Mouse (Mus musculus): ENCODE measurements at regions not wholly inside any gene's neighbourhood (a gene's known extent, or its start where the extent isn't known, plus 50 kb on each side); places are given as distances from the start of the nearest gene placed in this dataset.

DNA sequence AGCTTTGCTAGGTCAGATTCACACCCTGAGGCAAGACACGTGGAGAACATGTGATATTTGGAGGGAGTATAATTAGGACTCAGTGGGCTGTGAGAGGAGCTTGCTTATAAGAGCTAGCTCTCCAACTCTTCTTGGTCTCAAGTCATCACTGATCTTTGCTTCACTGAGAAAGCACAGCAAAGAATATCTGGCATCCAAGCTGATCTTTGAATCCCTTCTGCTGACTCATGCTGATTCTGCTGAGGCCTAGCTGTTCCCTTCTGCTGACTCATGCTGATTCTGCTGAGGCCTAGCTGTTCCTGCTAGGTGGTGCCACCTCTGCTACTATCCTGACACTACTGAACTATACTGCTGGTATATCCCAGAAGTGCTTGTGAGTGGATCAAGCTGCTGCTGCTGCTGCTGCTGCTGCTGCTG lies 639.0 kb upstream of the Slc8a1 start:
- peak; percentile 81 for DNase-seq (ENCODE audit: low read depth, low spot score)

DNA sequence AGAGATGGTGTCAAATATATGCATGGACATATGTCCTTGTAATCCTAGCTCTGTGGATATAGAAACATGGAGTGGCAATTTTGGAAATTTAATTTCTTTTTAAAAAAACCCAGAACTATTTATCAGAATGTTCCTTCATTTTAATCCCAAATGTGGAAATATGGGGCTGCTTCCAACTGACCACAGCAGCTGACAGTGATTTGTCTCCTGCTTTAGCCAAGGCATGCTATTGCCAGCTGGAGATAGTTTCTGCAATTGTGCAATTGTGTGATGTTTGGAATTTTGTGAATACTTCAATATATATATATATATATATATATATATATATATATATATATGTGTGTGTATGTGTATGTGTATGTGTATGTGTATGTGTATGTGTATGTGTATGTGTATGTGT lies 629.7 kb upstream of the Slc8a1 start:
- DNase-seq (ENCODE audit: low read depth, low spot score): no peak

DNA sequence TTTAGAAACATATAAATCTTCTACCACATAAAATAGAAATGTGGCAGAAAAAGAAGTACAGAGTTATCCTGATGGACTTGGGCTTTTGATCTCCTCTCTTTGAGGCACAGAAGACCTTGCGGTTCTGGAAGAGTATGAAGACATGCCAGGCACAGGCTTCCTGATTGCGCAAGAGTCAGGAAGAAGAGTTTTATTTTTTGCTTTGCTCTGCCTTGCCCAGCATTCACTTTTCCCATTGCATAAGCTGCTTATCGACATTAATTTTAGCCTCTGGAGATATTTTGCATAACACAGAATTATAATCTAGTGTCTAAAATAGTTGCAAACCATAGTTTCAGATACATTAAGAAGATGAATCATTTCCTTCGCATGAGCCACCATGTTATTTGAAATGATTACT lies 627.8 kb upstream of the Slc8a1 start:
- no peak for DNase-seq (ENCODE audit: low read depth, low spot score)

DNA sequence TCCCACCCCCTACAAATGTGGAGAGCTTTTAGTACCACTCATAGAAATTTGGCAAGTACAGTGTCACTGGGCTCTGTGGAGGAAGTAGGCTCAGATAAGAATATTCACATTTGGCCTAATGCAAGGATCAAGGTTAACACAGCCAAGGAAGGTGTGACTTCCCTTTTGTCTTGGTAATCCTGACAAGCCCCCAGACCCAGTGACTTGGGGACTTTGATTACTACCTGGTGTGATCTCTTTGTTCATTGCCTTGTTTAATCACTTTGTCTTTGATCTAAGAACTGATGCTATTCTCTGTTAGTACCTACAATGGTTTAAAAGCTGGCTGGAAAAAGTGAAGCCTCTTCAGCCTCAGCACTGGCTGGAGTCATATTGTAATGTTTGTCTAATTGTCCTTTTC lies 610.5 kb upstream of the Slc8a1 start:
- DNase-seq (ENCODE audit: low read depth, low spot score): peak; percentile 57

DNA sequence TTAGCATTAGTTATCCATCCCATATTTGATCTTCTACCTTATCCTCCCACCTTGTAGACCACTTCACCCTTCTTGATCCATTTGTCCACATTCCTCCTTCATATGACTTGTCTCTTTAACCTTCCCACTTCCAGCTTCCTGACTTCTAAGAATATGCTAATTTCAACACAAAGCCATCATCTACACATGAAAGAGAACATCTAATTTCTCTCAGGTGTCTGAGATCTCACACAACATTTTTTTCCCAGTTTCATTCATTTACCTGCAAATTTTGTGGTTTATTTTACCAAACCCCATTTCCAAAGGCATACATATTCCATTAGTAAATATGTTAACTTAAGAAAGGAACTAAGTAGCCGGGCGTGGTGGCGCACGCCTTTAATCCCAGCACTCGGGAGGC lies 593.3 kb upstream of the Slc8a1 start:
- peak; percentile 70 for DNase-seq (ENCODE audit: low read depth, low spot score)

DNA sequence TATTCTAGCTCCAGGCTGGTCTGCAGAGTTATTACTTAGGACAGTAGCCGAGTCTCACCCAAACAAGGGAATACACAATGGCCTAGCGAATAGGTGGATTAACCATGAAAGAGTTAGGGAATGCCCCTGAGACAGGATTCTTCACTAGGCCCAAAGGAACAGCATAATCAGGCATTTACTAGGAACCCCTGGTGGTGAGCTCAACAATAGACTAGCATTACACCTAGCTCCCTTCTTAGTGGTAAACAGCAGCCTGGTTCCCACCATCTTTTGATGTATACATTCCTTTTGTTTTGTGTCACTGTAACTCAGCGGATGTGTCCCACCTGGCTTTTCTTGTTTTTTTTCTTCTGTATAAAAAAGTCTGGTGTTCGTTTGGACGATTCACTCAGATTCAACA lies 574.0 kb upstream of the Slc8a1 start:
- DNase-seq (ENCODE audit: low read depth, low spot score): peak; percentile 95

DNA sequence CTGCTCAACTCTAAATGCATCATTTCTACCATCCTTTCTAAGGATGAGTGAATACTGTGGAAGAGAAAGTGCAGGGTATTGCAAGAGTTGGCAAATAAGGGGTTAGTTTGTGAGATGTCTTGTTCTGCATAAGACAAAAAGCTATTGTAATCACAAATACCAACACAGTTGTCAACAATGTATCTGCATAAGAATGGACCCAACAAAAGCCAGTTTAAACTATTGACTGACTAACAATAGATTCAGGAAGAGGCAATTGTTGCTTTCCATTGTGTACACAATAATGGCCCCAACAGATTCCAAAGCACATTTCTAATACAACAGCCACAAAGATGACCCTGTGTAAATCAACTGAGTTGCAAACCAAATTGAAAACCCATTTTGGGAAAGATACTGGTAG lies 568.2 kb upstream of the Slc8a1 start:
- DNase-seq (ENCODE audit: low read depth, low spot score): peak; percentile 98

DNA sequence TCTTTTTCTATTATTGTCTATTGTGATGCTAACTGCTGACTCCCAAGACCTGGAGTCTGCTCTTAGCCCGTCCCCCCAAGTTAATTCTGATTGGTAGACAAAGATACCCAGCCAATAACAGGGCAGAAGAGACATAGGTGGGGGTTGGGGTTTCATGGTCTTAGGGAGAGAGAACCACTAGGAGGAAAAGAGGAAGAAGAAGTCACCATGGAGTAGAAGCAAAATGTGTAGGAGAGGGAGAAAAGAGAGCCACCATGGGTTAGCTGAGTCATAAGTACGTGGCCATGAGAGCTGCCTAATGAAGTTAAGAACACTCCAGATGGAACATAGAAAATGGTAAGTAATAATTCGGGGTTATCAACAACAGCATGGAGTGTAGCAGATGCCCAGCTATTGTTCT lies 539.6 kb upstream of the Slc8a1 start:
- peak; percentile 22 for DNase-seq (ENCODE audit: low read depth, low spot score)

DNA sequence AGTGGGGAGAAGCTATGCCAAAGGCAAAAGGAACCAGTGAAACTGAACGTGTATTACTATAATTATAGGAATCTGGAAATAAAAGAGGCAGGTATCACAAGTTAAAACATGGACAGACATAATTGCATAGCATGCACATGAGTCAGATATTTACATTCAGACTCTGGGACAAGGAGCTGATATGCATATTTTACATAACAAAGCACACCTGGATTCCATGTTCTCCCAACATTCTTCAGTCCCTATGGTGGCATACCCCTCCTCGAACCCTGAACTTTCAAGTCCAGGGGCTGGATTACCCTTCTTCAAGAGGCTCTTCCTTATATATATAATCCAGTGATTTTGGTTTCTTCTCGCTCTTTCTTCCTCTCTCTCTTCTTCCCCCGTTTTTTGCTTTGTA lies 535.8 kb upstream of the Slc8a1 start:
- peak; percentile 86 for DNase-seq (ENCODE audit: low read depth, low spot score)

DNA sequence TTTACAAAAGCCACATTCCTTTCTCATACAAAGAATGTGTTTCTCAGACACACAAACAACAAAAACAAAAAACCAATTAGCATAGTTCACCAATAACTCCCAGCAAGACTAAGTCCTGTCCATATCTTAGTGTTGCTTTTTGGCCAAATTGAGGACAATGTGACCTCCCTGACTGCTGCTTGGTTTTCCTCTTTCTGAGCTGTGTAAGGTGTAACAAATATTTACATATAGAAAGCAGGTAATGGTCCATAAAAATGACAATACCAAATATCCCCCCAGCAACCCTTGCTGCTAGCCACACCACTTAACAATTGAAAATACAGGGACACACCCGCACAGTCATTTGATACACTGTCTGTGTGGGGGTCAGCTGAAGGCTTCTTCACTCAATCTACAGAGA lies 534.7 kb upstream of the Slc8a1 start:
- peak; percentile 89 for DNase-seq (ENCODE audit: low read depth, low spot score)

DNA sequence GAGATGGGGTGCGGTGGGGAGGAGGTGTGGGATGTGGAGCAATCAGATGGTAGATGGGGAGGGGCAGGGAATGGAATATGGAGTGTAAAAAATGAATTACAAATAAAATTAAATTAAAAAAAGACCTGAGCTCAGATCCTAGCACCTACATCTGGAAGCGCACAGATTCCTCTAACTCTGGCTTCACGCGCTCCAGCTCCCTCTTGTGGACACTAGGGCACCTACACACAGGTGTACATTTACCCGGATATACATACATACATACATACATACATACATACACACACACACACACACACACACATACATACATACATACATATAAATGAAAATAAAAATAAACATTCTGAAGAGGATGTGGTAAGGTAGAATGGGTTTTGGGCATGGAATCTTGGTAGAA lies 528.7 kb upstream of the Slc8a1 start:
- DNase-seq (ENCODE audit: low read depth, low spot score): peak; percentile 65

DNA sequence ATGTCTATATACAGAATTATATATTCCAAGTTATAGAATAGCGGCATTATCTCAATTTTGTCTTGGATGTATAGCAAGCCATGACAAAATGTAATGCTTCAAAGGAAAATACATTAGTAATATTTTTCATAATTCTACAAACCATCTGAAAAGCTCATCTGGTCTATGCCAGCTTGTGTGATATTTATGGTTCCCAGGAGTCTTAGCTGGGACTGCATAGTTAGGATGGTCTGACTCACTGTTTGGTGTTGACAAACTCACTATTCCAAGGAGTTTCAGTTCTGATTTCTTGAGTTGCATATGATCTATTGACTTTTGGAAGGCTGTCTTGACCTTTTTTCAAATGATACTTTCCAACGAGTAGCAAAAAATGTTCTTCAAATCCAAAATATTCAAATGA lies 514.2 kb upstream of the Slc8a1 start:
- DNase-seq (ENCODE audit: low read depth, low spot score): no peak

DNA sequence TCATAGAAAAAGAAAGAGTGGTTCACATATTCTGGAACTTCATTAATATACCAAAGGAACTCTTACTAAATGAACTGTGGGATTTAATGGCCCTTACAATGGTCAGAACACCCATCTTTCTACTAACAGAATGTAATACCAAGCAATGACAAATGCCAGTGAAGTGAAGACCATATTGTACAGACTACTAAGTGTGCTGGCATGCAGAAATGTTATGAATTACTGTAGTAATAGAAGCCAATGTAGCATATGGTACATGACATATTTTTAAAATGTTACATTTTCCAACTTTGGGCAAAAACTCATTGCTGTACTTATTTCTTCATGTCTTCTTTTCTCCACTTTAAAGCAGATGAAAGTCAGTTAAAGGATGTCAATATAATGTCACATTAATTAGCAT lies 513.7 kb upstream of the Slc8a1 start:
- DNase-seq (ENCODE audit: low read depth, low spot score): no peak

DNA sequence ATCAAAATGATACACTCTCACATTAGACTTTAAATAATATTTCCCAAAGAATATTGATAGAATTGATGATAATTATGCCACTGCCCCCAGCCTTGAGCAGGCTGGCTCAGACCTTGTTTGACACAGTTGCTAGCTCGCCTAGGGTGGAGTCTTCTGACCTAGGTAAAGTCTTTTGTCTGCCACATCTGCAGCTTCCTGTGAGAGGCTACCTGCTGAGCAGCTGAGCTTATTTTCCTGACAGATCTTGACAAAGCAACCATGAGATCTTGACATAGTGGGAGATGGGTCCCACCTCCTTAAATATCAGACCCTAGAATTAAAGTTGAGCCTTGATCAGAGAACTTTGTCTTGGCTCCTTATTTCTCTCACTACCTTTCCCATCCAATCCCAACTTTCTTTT lies 500.2 kb upstream of the Slc8a1 start:
- peak; percentile 74 for DNase-seq (ENCODE audit: low read depth, low spot score)

DNA sequence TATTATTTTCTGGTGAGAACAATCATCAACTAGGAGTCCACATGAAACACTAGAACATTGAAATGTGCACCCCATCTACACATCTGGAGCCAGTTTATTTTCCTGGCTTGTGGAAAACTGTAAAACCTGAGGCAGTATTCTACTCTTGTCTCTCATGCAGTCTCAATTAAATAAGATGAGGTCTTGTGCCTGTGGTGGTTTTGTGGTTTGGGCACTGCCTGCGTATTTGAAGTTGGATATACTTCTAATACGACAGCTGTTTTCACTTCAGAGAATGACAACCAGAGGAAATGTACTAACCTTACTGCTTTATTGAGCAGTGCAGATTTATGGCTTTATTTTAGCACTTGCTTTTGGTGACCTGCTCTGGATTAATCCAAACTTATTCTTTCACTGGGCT lies 499.3 kb upstream of the Slc8a1 start:
- no peak for DNase-seq (ENCODE audit: low read depth, low spot score)

DNA sequence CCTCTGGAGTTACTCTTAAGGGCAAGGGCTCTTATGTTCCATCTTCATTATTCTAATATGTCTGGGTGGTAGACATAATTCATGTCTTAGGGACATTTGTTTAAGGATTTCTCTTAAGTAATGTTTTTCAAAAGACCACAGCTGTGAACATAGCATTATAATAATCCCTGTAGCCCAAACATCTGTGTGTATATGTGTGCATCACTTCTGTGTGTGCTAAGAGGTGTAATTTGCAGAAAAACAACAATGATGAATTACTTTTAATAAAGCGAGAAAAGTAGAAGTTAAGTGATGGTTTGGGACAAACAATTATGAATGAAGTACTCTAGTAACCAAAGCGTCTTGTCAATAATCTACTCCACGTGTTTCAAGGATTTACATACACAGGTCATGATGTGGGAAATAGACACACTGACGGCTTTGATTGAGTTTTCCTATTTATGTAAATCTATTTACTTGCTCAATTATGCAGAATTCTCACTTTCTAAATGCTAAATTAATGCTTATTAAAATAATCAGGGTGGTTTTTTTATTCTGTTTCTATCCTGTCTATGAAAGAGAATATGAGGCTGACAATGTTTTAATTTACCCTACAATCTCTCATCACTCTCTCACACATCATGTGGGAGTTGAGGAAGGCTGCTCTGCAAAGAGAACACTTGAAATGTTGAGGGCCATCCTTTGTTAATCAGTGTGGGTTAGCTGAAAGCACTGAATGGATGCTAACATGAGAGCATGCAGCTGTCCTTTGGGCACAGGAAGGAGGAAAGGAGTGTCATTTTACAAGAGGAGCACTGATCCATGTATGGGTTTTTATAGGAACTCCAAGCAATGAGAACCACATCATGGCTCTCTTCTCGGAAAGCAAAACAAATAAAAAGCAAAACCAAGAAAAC lies 477.8 kb upstream of the Slc8a1 start:
- no peak for DNase-seq (ENCODE audit: low read depth, low spot score)

DNA sequence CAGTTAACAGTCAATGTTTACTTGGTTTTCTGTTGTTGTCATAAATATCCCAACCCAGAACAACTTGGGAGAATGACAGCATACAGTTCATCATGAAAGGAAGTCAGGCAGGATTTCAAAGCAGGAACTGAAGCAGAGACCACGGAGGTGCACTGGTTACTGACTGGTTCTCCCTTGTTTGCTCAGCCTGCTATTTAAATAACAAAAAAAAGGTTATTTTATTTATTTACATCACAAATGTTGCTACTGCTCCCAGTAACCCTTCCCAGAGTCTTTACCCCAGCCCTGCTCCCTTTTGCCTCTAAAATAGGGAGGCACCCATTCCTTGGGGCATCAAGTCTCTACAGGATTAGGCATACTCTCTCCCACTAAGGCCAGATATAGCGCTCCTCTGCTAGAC lies 461.8 kb upstream of the Slc8a1 start:
- DNase-seq (ENCODE audit: low read depth, low spot score): peak; percentile 82

DNA sequence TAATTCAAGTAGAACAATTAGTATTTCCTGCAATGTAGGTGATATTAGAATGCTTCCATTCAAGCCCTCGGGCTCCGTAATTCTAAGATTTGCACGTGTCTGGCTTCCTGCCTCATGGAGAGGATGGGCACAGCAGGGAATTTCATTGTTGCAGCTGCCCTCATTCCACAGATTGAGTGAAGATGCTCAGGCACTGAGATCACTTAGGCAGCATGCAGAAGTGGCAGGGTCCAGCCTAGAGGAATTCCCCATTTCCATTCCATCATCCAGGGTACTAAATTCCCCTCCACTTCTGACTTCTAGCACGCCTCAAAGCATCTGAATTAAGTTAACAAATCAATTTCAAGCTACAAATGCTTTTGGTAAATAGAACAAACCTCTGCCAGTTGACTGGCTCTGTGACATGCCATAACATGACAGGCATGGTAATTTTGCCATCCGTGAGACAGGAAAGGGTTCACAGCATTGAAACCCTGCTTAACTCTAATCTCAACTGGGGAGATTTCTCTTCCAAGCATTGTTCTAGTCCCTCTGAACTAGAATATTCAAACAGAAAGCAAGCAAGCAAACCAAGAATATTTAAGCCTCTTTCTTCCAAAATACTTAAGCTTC lies 461.0 kb upstream of the Slc8a1 start:
- peak; percentile 63 for DNase-seq (ENCODE audit: low read depth, low spot score)

DNA sequence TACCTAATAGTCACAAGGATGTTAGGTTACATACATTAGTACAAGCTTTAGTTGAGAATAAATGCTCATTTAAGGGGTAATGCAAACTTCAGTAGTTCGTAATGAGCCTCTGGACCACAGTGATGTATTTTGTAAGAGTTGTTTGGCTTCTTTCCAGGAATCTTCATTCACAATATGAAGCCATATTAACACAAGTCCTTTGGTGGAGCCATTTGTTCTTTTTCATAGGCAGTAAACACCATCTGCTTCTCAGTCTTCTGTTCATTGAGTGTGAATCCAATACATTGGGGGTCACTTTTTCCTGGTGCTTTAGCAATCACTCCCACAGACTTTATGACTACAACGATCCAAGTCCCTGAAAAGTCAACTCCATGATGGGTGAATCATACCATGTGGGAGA lies 446.1 kb upstream of the Slc8a1 start:
- no peak for DNase-seq (ENCODE audit: low read depth, low spot score)

DNA sequence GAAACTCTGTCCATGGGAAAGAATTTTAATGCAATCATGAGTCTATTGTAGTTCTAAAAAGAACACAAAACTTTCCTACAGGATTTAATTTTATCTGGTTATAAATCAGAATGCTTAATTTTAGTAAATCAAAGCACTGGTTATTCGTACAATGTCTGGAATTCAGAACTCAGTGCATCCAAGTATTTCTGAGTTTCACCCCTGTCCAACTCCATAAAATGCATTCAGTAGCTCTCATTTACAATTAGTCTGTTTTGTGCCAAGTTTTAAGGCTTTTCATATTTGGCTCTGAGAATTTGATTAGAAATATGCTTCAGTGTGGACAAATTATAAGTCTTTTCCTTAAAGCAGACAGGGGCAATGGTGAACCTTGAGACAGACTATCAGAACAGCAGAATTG lies 433.0 kb upstream of the Slc8a1 start:
- no peak for DNase-seq (ENCODE audit: low read depth, low spot score)

DNA sequence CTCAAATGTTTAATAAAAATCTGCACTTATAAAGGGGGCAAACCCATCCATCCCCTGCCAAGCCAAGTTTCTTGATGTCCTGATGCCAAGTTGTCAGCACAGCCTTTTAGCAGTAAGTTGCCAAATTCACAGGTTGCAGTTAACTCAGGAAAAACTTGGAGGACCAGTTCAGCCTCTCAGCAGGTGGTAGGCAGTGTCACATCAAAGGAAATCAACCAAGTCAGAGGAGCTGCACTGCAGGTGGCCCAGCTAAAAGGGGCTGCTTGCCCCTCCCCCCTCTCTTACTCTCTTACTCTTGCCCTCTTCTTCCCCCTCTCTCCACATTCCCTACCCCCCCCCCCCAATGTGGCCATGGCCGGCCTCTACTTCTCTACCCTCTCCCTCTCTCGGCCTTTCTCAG lies 415.3 kb upstream of the Slc8a1 start:
- DNase-seq (ENCODE audit: low read depth, low spot score): peak; percentile 55

DNA sequence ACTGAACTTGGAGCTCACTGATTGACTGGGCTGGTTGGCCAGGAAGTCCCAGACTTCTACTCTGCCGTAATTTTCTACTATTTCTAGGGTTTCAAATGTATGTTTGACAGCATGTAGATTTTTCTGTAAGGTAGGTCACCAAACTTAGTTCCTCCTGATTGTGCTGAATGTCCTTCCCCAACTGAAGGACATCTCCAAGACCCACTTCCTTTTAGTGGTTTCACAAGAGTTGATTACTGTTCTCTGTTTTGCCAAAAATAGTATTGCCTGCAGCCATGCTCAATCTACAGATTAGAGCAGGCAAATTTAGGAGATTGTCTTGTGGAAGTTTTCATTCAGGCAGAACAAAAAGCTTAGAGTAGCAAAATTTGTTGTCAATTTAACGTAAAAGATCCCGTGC lies 396.7 kb upstream of the Slc8a1 start:
- DNase-seq (ENCODE audit: low read depth, low spot score): no peak

DNA sequence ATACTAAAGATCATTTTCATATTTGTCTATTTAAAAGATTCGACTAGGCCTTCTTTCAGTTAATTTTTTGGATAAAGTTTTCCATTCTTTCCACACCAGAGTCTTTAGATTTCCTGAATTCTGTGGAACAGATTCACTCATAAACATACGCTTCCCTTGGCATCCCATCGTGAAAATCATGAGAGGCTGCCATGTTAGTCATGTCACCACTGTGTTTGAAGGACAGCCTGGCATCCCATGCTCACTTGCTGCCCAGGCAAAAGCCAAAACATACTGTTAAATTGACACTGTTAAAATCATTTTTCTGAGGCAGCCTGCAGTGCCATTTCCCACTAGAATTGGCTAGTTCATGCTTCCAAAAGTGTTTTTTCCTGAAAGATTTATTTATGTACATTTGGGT lies 394.8 kb upstream of the Slc8a1 start:
- no peak for DNase-seq (ENCODE audit: low read depth, low spot score)

Data from R1 (cell line).